Mouse (Mus musculus) erythroblast, embryonic 14.5 days (primary cell): Measurements from ENCODE around the gene Ankrd65.

Experiments
- GATA1 ChIP-seq: IDR thresholded peaks from 2 replicates; pipeline ENCODE4 v1.6.1; 2012; ENCODE audit warnings: low read length, inconsistent platforms, mixed read lengths
- TAL1 ChIP-seq: IDR thresholded peaks from 3 replicates; pipeline ENCODE4 v1.6.1; 2012; ENCODE audit warnings: low read length, inconsistent platforms, mixed read lengths

- TF ChIP-seq GATA1 (no peak), TAL1 (no peak)
Measured at GRCm38 (mm10) chr4:155841651-155842270, 51.5 kb downstream of the Ankrd65 start.
